Mouse (Mus musculus): ENCODE measurements at regions not wholly inside any gene's neighbourhood (a gene's known extent, or its start where the extent isn't known, plus 50 kb on each side); places are given as distances from the start of the nearest gene placed in this dataset.

GRCm38 (mm10) chr8:126727068-126727467, 133.3 kb upstream of the Irf2bp2 start:
- TF ChIP-seq CTCF (IDR thresholded peaks at IDR 0.05) (no peak), EP300 (IDR thresholded peaks at IDR 0.05) (no peak)
